Mouse (Mus musculus) small intestine, adult 2 months (tissue): ENCODE results near the gene Mrps34.

Experiments
- CTCF ChIP-seq: fragments of 200-500 bp; IDR thresholded peaks from 2 replicates; pipeline ENCODE4 v1.5.1; 2012; ENCODE audit warnings: low read depth, mild to moderate bottlenecking, control low read depth, inconsistent platforms, low read length, moderate library complexity, mixed read lengths; ENCODE audit not compliant: insufficient replicate concordance, insufficient read length; ENCODE audit errors: extremely low read depth
- POLR2A ChIP-seq: fragments of 200-500 bp; IDR thresholded peaks from 2 replicates; pipeline ENCODE4 v1.6.1; 2012; ENCODE audit warnings: low read depth, mild to moderate bottlenecking, control low read depth, inconsistent platforms, low read length, moderate library complexity

GRCm38 (mm10) chr17:24874989-24875388, 19.9 kb upstream of the Mrps34 start:
- TF ChIP-seq CTCF: no peak
- no peak for TF ChIP-seq POLR2A
